Mouse (Mus musculus): ENCODE measurements around the gene Grm5.

Grm5 gene

GRCm38 (mm10) chr7:87583868-87584267 lies at the start of gene Grm5:
Gene Grm5 (plus strand): TSS chr7:87584168.
- in situ Hi-C loops (cut with MboI, MseI), result no loop called here

GRCm38 (mm10) chr7:87539031-87539430 lies 44.9 kb upstream of the Grm5 start:
- in situ Hi-C loops (cut with MboI, MseI), result no loop called here

GRCm38 (mm10) chr7:87565300-87565699 lies 18.7 kb upstream of the Grm5 start:
- in situ Hi-C loops (cut with MboI, MseI), result no loop called here

GRCm38 (mm10) chr7:87566476-87566875 lies 17.5 kb upstream of the Grm5 start:
- in situ Hi-C loops (cut with MboI, MseI), result no loop called here

GRCm38 (mm10) chr7:87584281-87584701 lies 323 bp downstream of the Grm5 start:
- in situ Hi-C loops (cut with MboI, MseI), result no loop called here

GRCm38 (mm10) chr7:87586271-87586937 lies 2.4 kb downstream of the Grm5 start:
- in situ Hi-C loops (cut with MboI, MseI), result no loop called here

GRCm38 (mm10) chr7:87587976-87588375 lies 4.0 kb downstream of the Grm5 start:
- in situ Hi-C loops (cut with MboI, MseI), result no loop called here

GRCm38 (mm10) chr7:87626251-87626650 lies 42.3 kb downstream of the Grm5 start:
- in situ Hi-C loops (cut with MboI, MseI), result no loop called here

GRCm38 (mm10) chr7:87635530-87635929 lies 51.6 kb downstream of the Grm5 start:
- in situ Hi-C loops (cut with MboI, MseI), result no loop called here

GRCm38 (mm10) chr7:87650610-87651009 lies 66.6 kb downstream of the Grm5 start:
- in situ Hi-C loops (cut with MboI, MseI), result no loop called here

- in situ Hi-C loops (cut with MboI, MseI), result no loop called here
Measured at GRCm38 (mm10) chr7:87661794-87662193, 77.8 kb downstream of the Grm5 start.

GRCm38 (mm10) chr7:87664041-87664440 lies 80.1 kb downstream of the Grm5 start:
- in situ Hi-C loops (cut with MboI, MseI), result no loop called here

GRCm38 (mm10) chr7:87716393-87716792 lies 132.4 kb downstream of the Grm5 start:
- in situ Hi-C loops (cut with MboI, MseI), result no loop called here

GRCm38 (mm10) chr7:87718631-87719030 lies 134.7 kb downstream of the Grm5 start:
- in situ Hi-C loops (cut with MboI, MseI), result no loop called here

GRCm38 (mm10) chr7:87734511-87734910 lies 150.5 kb downstream of the Grm5 start:
- in situ Hi-C loops (cut with MboI, MseI), result no loop called here

GRCm38 (mm10) chr7:87761945-87762344 lies 178.0 kb downstream of the Grm5 start:
- in situ Hi-C loops (cut with MboI, MseI), result no loop called here

GRCm38 (mm10) chr7:87762376-87762775 lies 178.4 kb downstream of the Grm5 start:
- in situ Hi-C loops (cut with MboI, MseI), result no loop called here

GRCm38 (mm10) chr7:87787560-87787959 lies 203.6 kb downstream of the Grm5 start:
- in situ Hi-C loops (cut with MboI, MseI), result no loop called here

GRCm38 (mm10) chr7:87788963-87789362 lies 205.0 kb downstream of the Grm5 start:
- in situ Hi-C loops (cut with MboI, MseI), result no loop called here

GRCm38 (mm10) chr7:87793896-87794295 lies 209.9 kb downstream of the Grm5 start:
- in situ Hi-C loops (cut with MboI, MseI), result no loop called here

GRCm38 (mm10) chr7:87824898-87825297 lies 240.9 kb downstream of the Grm5 start:
- in situ Hi-C loops (cut with MboI, MseI), result loop anchor here (25.0 kb wide), 1 partner anchor 1812 kb away; the partner anchor contains the start of gene Me3

- in situ Hi-C loops (cut with MboI, MseI), result no loop called here
Measured at GRCm38 (mm10) chr7:87834669-87835068, 250.7 kb downstream of the Grm5 start.

- in situ Hi-C loops (cut with MboI, MseI), result no loop called here
Measured at GRCm38 (mm10) chr7:87838579-87838978, 254.6 kb downstream of the Grm5 start.

GRCm38 (mm10) chr7:87843496-87843895 lies 259.5 kb downstream of the Grm5 start:
- in situ Hi-C loops (cut with MboI, MseI), result no loop called here

Data from T-helper 2 cell (primary cell).